Mouse (Mus musculus) ovary, adult 10 weeks (tissue): ENCODE measurements around the gene Ly6g. TPM values are rescaled to one million over a fixed set of nuclear protein-coding genes. Genes with fewer than 3 reads are reported as not detected.

ENCODE experiments used
- polyA plus RNA-seq: library from polyadenylated mRNA; stranded (reverse); fragments of 350-450 nt; fragmentation: Illumina TruSeq; extraction: RNeasy Lipid Tissue Mini Kit (QIAGEN cat#74804); gene quantifications from one replicate; pipeline ENCODE4 v1.2.3, GENCODE M21; 2014

The Ly6g gene
- not detected for polyA plus RNA-seq

DNA sequence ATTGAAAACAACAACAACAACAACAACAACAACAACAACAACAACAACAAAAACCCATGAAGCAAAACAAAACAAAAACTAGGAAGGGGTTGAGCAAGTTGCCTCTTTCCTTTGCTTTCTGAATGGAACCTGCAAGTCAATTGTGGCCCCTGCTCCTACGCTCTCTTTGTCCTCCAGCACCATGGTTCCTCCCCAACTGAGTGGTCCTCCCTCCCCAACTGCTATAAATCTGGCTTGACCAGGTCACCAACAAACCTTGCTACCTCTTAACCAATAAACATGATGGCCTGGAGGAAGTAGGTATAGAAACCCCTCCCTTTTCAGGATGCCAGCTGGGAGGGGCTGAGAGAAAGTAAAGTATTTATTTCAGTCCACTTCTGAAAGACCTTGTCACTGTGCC lies at the start of gene Ly6g:
TSS of gene Ly6g (plus strand) at position 301 of the 400 bp plus-strand sequence.

DNA sequence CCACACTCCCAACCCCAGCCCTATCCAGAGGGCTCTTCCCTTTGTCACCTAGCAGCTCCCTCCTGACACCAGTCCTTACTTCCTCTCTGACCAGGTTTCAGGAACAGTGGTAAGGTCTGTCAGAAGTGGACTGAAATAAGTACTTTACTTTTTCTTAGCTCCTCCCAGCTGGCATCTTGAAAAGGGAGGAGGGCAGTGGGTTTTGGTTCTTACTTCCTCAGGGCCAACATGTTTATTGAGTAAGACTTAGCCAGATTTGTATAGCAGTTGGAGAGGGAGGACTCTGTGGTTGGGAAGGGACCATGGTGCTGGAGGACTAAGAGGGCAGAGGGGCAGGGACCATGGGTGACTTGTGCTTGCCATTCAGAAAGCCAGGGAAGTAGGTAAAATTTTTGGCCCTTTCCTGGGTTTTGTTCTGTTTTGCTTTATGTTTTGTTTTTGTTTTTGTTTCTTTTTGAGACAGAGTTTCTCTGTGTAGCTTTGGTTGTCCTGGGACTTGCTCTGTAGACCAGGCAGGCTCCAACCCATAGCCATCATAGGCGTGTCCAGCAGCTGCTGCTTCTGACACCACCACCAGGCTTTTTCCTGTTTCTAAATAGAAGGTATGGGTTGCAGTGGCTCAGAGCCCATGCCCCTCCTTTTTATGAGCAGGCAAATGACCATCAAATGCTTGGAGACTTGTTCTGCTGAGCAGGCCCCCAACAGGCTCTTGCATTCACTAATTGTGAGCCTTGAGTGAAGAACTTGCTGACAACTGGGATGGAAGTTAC lies 43.0 kb upstream of the Ly6g start, which contains the start of gene Ly6c2:
TSS of gene Ly6c2 (minus strand) at position 110 of the 770 bp plus-strand sequence.

Other genes with a start within 250 kb of the Ly6g start
- gene Ly6i, start 171.8 kb upstream of the Ly6g start, polyA plus RNA-seq: not detected
- 31.9 TPM for gene Ly6a, start 157.2 kb upstream of the Ly6g start, polyA plus RNA-seq
- gene Ly6c1, start 106.4 kb upstream of the Ly6g start, polyA plus RNA-seq: 28.3 TPM
- not detected for gene Ly6c2, start 43.3 kb upstream of the Ly6g start, polyA plus RNA-seq
- not detected for gene BC025446, start 61.1 kb downstream of the Ly6g start, polyA plus RNA-seq
- gene Ly6f, start 113.2 kb downstream of the Ly6g start, polyA plus RNA-seq: 1.1 TPM